Comparison of ENCODE assay signal across 11 mouse cellular contexts in genomic region chr5:32104119-32104990, GRCm38 (mm10). TPM values are rescaled to one million over a fixed set of nuclear protein-coding genes. Genes with fewer than 3 reads are reported as not detected.
DNase-seq lines count a peak whose midpoint lies in the region; TF ChIP-seq lines count a peak whose summit lies in the region.
"Had no signal": no experiment of that assay in that cellular context is flagged by ENCODE, and none has a peak within 500 bp of the region (broad histone marks: within the 10 kb centered on the region; RNA-seq: fewer than 3 reads in every experiment).

No protein-coding gene starts in this region.

- peak; percentile 50 to 60 for DNase-seq in B cell, adult 2 months
- DNase-seq in CH12.LX (ENCODE audit: extremely low read depth) = peak; percentile 85
- DNase-seq in cerebellum, postnatal 25 days = peak; percentile 74 to 79
- DNase-seq in spleen, adult 18-20 months = peak; percentile 12 to 26
- DNase-seq in right cerebral cortex, postnatal 25 days = no peak
- no peak for DNase-seq in layer of hippocampus, adult 11-12 months (ENCODE audit: low spot score)
- no peak for DNase-seq in kidney, adult 8-10 months
- DNase-seq: gastrocnemius, postnatal 14 days; liver, embryonic 13.5 days had no signal

- no peak overlapping the region for H3K27ac ChIP-seq in CH12.LX (ENCODE audit: insufficient read depth, low read depth)
- H3K27ac ChIP-seq: hindbrain, embryonic 13.5 days; layer of hippocampus, adult 2 months; liver, embryonic 13.5 days had no signal

- TF ChIP-seq RAD21 in CH12.LX (IDR thresholded peaks at IDR 0.05; ENCODE audit: low read depth, low read length) = no peak; the same call in 1 of the 2 replicates

- no peaks in the 10 kb centered on the region for H3K9me3 ChIP-seq in CH12.LX (replicated peaks; ENCODE audit: low read length)
- H3K9me3 ChIP-seq: hindbrain, embryonic 13.5 days; liver, embryonic 13.5 days had no signal

- H3K4me2 ChIP-seq in CH12.LX (ENCODE audit: insufficient read depth, low read depth, poor library complexity, severe bottlenecking) = peak overlapping the region; percentile 48
- H3K4me2 ChIP-seq: hindbrain, embryonic 13.5 days; liver, embryonic 13.5 days had no signal

- no peaks in the 10 kb centered on the region for H3K79me2 ChIP-seq in CH12.LX (replicated peaks; ENCODE audit: control insufficient read depth, extremely low read depth, insufficient read depth, poor library complexity, severe bottlenecking)

- H3K4me1 ChIP-seq in CH12.LX (ENCODE audit: control insufficient read depth in 1 of 2, insufficient read depth in 2 of 2) = peaks cover 9 to 37% of the 10 kb centered on the region in 2 experiments; a peak in 3 of 4 replicates
- H3K4me1 ChIP-seq: liver, embryonic 13.5 days had no signal

- H3K36me3 ChIP-seq in CH12.LX (replicated peaks in 1 of 2; ENCODE audit: control insufficient read depth in 1 of 2, insufficient read depth in 1 of 2, low read length in 1 of 2) = no peaks in the 10 kb centered on the region
- H3K36me3 ChIP-seq: hindbrain, embryonic 13.5 days; liver, embryonic 13.5 days had no signal

- dilution Hi-C loops in CH12.LX (cut with MboI; ENCODE audit: extremely low pct_ligation_motif_present, extremely low pct_unique_long_range_greater_than_20kb, low sequenced_read_pairs) = no loop called here

- H3K9ac ChIP-seq in CH12.LX (ENCODE audit: insufficient read depth, low read depth) = no peak overlapping the region
- H3K9ac ChIP-seq: hindbrain, embryonic 13.5 days; liver, embryonic 13.5 days had no signal

- TF ChIP-seq CTCF in CH12.LX (conservative IDR thresholded peaks at IDR 0.05 in 1 of 2, IDR thresholded peaks at IDR 0.05 in 1 of 2; ENCODE audit: low read depth in 2 of 2, low read length in 2 of 2) = no peak

- no peaks in the 10 kb centered on the region for H3K27me3 ChIP-seq in CH12.LX (replicated peaks)
- H3K27me3 ChIP-seq: hindbrain, embryonic 13.5 days; liver, embryonic 13.5 days had no signal

- in situ Hi-C loops in CH12.LX (cut with MboI; ENCODE audit: low pct_ligation_motif_present, low pct_unique_long_range_greater_than_20kb, low sequenced_read_pairs) = no loop called here

- TF ChIP-seq POLR2A in CH12.LX (IDR thresholded peaks at IDR 0.05; ENCODE audit: low read depth, low read length) = no peak

- peak; percentile 78 for TF ChIP-seq EP300 in CH12.LX (IDR thresholded peaks at IDR 0.05; ENCODE audit: low read length)

- no peak overlapping the region for H3K4me3 ChIP-seq in CH12.LX (replicated peaks in 1 of 3; ENCODE audit: low read depth in 2 of 3, low read length in 2 of 3, poor library complexity in 1 of 3)
- H3K4me3 ChIP-seq: hindbrain, embryonic 13.5 days; layer of hippocampus, adult 2 months; liver, embryonic 13.5 days had no signal

TF ChIP-seq in CH12.LX, 34 proteins besides CTCF, POLR2A, EP300 and RAD21:
- TF ChIP-seq MXI1 (IDR thresholded peaks at IDR 0.05; ENCODE audit: low read depth, low read length) (peak; percentile 52), MAFK (IDR thresholded peaks at IDR 0.05; ENCODE audit: insufficient replicate concordance, low read length) (peak; percentile 34; the same call in 1 of the 2 replicates), E2F4 (IDR thresholded peaks at IDR 0.05; ENCODE audit: insufficient replicate concordance, low read depth, low read length) (no peak), ETS1 (conservative IDR thresholded peaks at IDR 0.05; ENCODE audit: low read depth, low read length) (peak; percentile 61), POLR2AphosphoS2 (IDR thresholded peaks at IDR 0.05; ENCODE audit: low read depth, low read length) (no peak), RCOR1 (conservative IDR thresholded peaks at IDR 0.05; ENCODE audit: low read depth, low read length) (0 out of 2 replicates have a peak, but pooled peaks have one; percentile 41), JUN (IDR thresholded peaks at IDR 0.05; ENCODE audit: insufficient read depth, low read depth, low read length) (peak; percentile 63), JUND (conservative IDR thresholded peaks at IDR 0.05; ENCODE audit: low read depth, low read length) (peak; percentile 60), BHLHE40 (IDR thresholded peaks at IDR 0.05; ENCODE audit: low read depth, low read length) (peak; percentile 66; the same call in 1 of the 2 replicates), SIN3A (IDR thresholded peaks at IDR 0.05; ENCODE audit: low read length) (0 out of 2 replicates have a peak, but pooled peaks have one; percentile 28), ELF1 (IDR thresholded peaks at IDR 0.05; ENCODE audit: low read depth, low read length) (0 out of 2 replicates have a peak, but pooled peaks have one; percentile 11), MYC (IDR thresholded peaks at IDR 0.05; ENCODE audit: low read depth, low read length) (no peak)

RNA-seq across cellular contexts. Expression of gene Fosl2, which starts 31.2 kb away (rescaled TPM):
- total RNA-seq in CH12.LX (2012; rRNA removed) (0.17 and 0.59 TPM in 2 replicates), CH12.LX (2014; rRNA removed) (0.23 TPM in 2 replicates)
- 0.52 and 0.91 TPM in 2 replicates for polyA plus RNA-seq in CH12.LX (2012; ENCODE audit: insufficient read length, low read depth)

Comparison
In these comparisons a context has a peak if more than half of its experiments do, and no peak if none do; other contexts are left out.
1. DNase-seq: peak in B cell, adult 2 months (2 of 2), CH12.LX (single experiment), cerebellum, postnatal 25 days (2 of 2) and spleen, adult 18-20 months (2 of 2); none in right cerebral cortex, postnatal 25 days (single experiment), layer of hippocampus, adult 11-12 months (single experiment) and kidney, adult 8-10 months (0 of 2).